Mouse (Mus musculus) heart, embryonic 10.5 days (tissue): ENCODE results near the gene Naaladl2. TPM values are rescaled to one million over a fixed set of nuclear protein-coding genes. Genes with fewer than 3 reads are reported as not detected.
"Not testable (repeated sequence)": the region's sequence is repeated elsewhere in the genome, so short reads cannot be mapped to it uniquely, and the experiment has no call there.

Experiments used
- DNase-seq: peaks from one replicate; pipeline ENCODE4 v3.0.0-alpha.2; 2017; ENCODE audit warnings: low spot score
- H3K27ac ChIP-seq: fragments of 300-500 bp; sonication (generic); 2 replicates; pipeline ENCODE4 v1.5.1; 2016; ENCODE audit warnings: mild to moderate bottlenecking
- H3K27me3 ChIP-seq: fragments of 300-500 bp; sonication (generic); 2 replicates; pipeline ENCODE4 v1.6.1; 2016; ENCODE audit warnings: mild to moderate bottlenecking; ENCODE audit not compliant: poor library complexity, insufficient read depth, severe bottlenecking
- H3K36me3 ChIP-seq: fragments of 300-500 bp; sonication (generic); 2 replicates; pipeline ENCODE4 v1.6.1; 2016; ENCODE audit warnings: mild to moderate bottlenecking, moderate library complexity
- H3K4me1 ChIP-seq: fragments of 300-500 bp; sonication (generic); 2 replicates; pipeline ENCODE4 v1.6.1; 2016; ENCODE audit warnings: mild to moderate bottlenecking
- H3K4me3 ChIP-seq: fragments of 300-500 bp; sonication (generic); 2 replicates; pipeline ENCODE4 v1.5.1; 2016; ENCODE audit warnings: mild to moderate bottlenecking, moderate library complexity
- H3K9me3 ChIP-seq: fragments of 300-500 bp; sonication (generic); 2 replicates; pipeline ENCODE4 v1.6.1; 2016; ENCODE audit warnings: mild to moderate bottlenecking, moderate library complexity
- WGBS: fragments of 180-500 bp; shearing (Covaris S2); methylation state at CpG from one replicate; pipeline ENCODE4 v1.1.7; 2016; 5-methylcytosine and 5-hydroxymethylcytosine counted together
- polyA plus RNA-seq: library from polyadenylated mRNA; unstranded; fragments of >200 nt; fragmentation: Nextera tagmentation; extraction: Ambion mirVana; gene quantifications from 2 replicates; pipeline ENCODE4 v1.2.1, GENCODE M21; 2016

Naaladl2 gene
- polyA plus RNA-seq, 1 experiment from 2014 or later = 1.8 TPM

DNA sequence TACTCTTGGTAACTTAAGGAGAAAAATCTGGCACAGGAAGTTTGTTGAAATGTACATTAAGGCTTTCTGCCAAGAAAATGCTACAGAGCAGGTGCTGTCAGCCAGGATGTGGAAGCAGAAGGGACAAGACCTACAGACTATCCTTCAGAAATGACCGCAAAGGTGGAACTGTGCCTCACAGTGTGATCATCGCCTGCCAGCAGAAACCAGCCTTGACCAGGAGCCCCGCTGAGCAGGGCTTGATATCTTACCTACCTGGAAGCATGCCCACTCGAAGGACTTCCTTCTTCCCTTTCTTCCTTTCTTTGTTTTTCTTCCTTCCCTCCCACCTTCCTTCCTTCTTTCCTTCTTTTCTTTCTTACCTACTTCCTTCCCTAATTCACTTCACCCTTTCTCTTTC is 69.8 kb downstream of the Naaladl2 start:
- Histone ChIP-seq H3K27ac (no peak overlapping the region), H3K4me1 (no peaks in the 10 kb centered on the region), H3K4me3 (no peak overlapping the region), H3K36me3 (no peaks in the 10 kb centered on the region), H3K9me3 (no peaks in the 10 kb centered on the region), H3K27me3 (no peaks in the 10 kb centered on the region)
- 66% methylated on average over 4 of the region's 4 CpGs for WGBS
- DNase-seq = no peak

- no peaks in the 10 kb centered on the region for H3K4me1 ChIP-seq
- no peaks in the 10 kb centered on the region for H3K27me3 ChIP-seq
- H3K27ac ChIP-seq = no peak overlapping the region
- no peak for DNase-seq
- H3K9me3 ChIP-seq = no peaks in the 10 kb centered on the region
- WGBS = 84% methylated on average over 6 of the region's 6 CpGs
- H3K4me3 ChIP-seq = no peak overlapping the region
- H3K36me3 ChIP-seq = no peaks in the 10 kb centered on the region
These were observed 70.2 kb downstream of the Naaladl2 start for GRCm38 (mm10) chr3:25073821-25074220.

- Histone ChIP-seq H3K36me3 (no peaks in the 10 kb centered on the region), H3K4me1 (no peaks in the 10 kb centered on the region), H3K27me3 (no peaks in the 10 kb centered on the region), H3K4me3 (no peak overlapping the region), H3K27ac (no peak overlapping the region), H3K9me3 (no peaks in the 10 kb centered on the region)
- DNase-seq = no peak
- WGBS = 82% methylated on average over 4 of the region's 4 CpGs
These were observed 80.8 kb downstream of the Naaladl2 start for GRCm38 (mm10) chr3:25063217-25063616.

DNA sequence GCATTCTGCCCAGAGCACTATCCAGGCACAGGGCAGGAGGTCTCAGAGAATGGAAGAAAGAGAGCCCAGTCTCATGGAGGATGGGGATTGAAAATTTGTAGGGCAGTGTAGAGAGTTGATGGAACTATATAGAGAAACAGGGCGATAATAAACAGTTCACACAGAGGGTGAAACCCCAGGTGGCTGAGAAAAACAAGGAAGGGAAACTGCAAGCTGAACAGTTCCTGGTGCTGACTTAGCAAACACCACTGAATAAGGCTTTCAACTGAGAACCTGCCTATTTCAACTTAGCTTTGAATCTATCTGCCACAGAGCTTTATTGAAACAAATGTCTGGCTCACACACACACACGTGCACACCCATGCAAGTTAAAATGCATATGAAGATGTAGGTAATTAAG is 91.1 kb downstream of the Naaladl2 start:
- Histone ChIP-seq H3K4me1 (no peaks in the 10 kb centered on the region), H3K9me3 (no peaks in the 10 kb centered on the region), H3K27ac (no peak overlapping the region), H3K27me3 (no peaks in the 10 kb centered on the region), H3K36me3 (no peaks in the 10 kb centered on the region), H3K4me3 (no peak overlapping the region)
- no peak for DNase-seq
- WGBS = 21% methylated on average over 2 of the region's 2 CpGs

- 48% methylated on average over 5 of the region's 5 CpGs for WGBS
- DNase-seq = no peak
- Histone ChIP-seq H3K4me3 (no peak overlapping the region), H3K36me3 (no peaks in the 10 kb centered on the region), H3K27me3 (no peaks in the 10 kb centered on the region), H3K9me3 (no peaks in the 10 kb centered on the region), H3K27ac (no peak overlapping the region), H3K4me1 (no peaks in the 10 kb centered on the region)
These were observed 124.1 kb downstream of the Naaladl2 start for GRCm38 (mm10) chr3:25019972-25020371.

- Histone ChIP-seq H3K4me1 (no peaks in the 10 kb centered on the region), H3K9me3 (no peaks in the 10 kb centered on the region), H3K4me3 (no peak overlapping the region), H3K27ac (no peak overlapping the region), H3K36me3 (no peaks in the 10 kb centered on the region), H3K27me3 (no peaks in the 10 kb centered on the region)
- 85% methylated on average over 1 of the region's 1 CpGs for WGBS
- no peak for DNase-seq
These were observed 133.3 kb downstream of the Naaladl2 start for GRCm38 (mm10) chr3:25010751-25011150.

- not testable (repeated sequence) for H3K4me1 ChIP-seq, H3K4me3 ChIP-seq, H3K36me3 ChIP-seq, DNase-seq, H3K27ac ChIP-seq, H3K27me3 ChIP-seq, H3K9me3 ChIP-seq
- WGBS = 67% methylated on average over 2 of the region's 2 CpGs
These were observed 137.3 kb downstream of the Naaladl2 start for GRCm38 (mm10) chr3:25006802-25007201.

DNA sequence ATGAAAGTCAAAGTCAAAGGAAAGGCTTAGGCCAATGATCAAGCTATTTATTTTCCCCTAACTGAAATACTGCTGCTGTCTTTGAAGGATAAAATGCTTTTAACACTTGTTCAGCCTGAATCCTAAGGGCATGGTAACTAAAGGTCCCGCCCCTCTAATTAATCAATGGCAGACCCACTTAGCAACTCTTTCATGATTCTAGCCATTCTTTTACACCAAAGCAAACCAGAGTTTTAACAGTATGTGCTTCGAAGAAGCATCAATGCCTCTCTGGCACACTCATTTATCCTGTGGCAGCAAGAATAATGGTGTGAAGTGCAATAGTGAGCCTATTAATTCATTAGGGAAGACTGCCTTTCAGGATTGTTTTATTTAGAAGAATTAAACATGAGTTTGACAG is 151.5 kb downstream of the Naaladl2 start:
- Histone ChIP-seq H3K4me1 (no peaks in the 10 kb centered on the region), H3K27me3 (no peaks in the 10 kb centered on the region), H3K9me3 (no peaks in the 10 kb centered on the region), H3K36me3 (no peaks in the 10 kb centered on the region), H3K27ac (no peak overlapping the region), H3K4me3 (no peak overlapping the region)
- WGBS = 69% methylated on average over 2 of the region's 2 CpGs
- no peak for DNase-seq

GRCm38 (mm10) chr3:24992078-24992477 is 152.0 kb downstream of the Naaladl2 start:
- Histone ChIP-seq H3K4me3 (no peak overlapping the region), H3K9me3 (no peaks in the 10 kb centered on the region), H3K36me3 (no peaks in the 10 kb centered on the region), H3K4me1 (no peaks in the 10 kb centered on the region), H3K27ac (no peak overlapping the region), H3K27me3 (no peaks in the 10 kb centered on the region)
- 80% methylated on average over 3 of the region's 3 CpGs for WGBS
- DNase-seq = no peak

GRCm38 (mm10) chr3:24982111-24982510 is 161.9 kb downstream of the Naaladl2 start:
- Histone ChIP-seq H3K4me1 (no peaks in the 10 kb centered on the region), H3K9me3 (no peaks in the 10 kb centered on the region), H3K27me3 (no peaks in the 10 kb centered on the region), H3K4me3 (no peak overlapping the region), H3K27ac (no peak overlapping the region), H3K36me3 (no peaks in the 10 kb centered on the region)
- WGBS = 51% methylated on average over 4 of the region's 4 CpGs
- DNase-seq = no peak

DNA sequence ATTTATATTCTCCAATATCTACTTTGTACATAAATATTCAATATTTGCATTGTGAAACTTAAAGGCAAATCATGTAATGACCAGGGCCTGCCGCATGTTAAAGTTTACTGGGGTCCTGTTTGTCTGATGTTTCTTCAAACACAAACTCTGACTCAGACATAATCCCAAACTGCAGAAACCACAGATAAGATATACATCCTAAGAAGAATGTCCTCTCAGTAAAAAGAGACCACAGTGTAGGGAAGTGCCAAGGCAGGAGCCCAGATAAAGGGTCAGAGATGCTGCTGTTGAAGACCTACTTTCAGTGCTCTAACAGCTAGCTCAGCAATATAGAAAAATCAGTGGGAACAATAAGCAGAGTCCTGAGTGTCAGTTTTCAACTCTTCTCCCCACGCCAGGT is 201.9 kb downstream of the Naaladl2 start:
- Histone ChIP-seq H3K4me1 (no peaks in the 10 kb centered on the region), H3K4me3 (no peak overlapping the region), H3K27me3 (no peaks in the 10 kb centered on the region), H3K9me3 (no peaks in the 10 kb centered on the region), H3K36me3 (no peaks in the 10 kb centered on the region), H3K27ac (no peak overlapping the region)
- 87% methylated on average over 2 of the region's 2 CpGs for WGBS
- DNase-seq = no peak

DNA sequence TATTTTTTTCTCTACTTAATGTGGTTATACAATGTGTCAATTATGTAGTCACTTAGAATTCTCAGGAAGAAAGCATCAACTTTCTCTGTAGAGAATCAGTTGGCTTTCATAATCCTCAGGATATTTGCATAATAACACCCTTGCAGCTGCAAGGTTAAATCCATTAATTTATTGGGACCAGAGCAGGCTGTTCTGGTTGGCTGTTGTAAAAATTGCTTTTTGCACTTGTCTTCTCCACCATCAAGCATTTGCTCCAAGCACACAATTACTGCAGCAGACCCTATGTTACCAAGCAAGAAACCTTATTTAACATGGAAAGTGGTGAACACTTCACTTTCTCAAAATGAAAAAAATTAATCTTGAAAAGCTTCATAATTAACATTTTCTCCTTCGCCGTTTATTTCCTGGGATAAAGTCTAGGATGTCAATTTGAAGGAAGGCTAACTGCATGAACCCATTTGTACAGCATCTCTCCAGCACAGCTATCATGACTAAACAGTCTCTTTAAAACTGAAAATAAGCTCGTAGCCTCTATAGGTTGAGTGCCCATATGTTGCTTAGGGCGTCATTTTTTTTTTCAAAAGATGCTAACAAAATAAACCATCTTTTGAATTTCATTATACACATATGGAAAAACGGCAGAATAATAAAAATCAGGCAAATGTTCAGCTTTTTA is 205.4 kb downstream of the Naaladl2 start:
- Histone ChIP-seq H3K4me1 (no peaks in the 10 kb centered on the region), H3K9me3 (no peaks in the 10 kb centered on the region), H3K27ac (no peak overlapping the region), H3K36me3 (no peaks in the 10 kb centered on the region), H3K4me3 (no peak overlapping the region), H3K27me3 (no peaks in the 10 kb centered on the region)
- no peak for DNase-seq
- WGBS = 80% methylated on average over 5 of the region's 5 CpGs

GRCm38 (mm10) chr3:24921811-24922210 is 222.2 kb downstream of the Naaladl2 start:
- Histone ChIP-seq H3K36me3 (no peaks in the 10 kb centered on the region), H3K4me3 (no peak overlapping the region), H3K9me3 (no peaks in the 10 kb centered on the region), H3K4me1 (peaks cover 3% of the 10 kb centered on the region; the same call in 1 of the 2 replicates), H3K27ac (no peak overlapping the region), H3K27me3 (no peaks in the 10 kb centered on the region)
- 49% methylated on average over 2 of the region's 2 CpGs for WGBS
- no peak for DNase-seq

GRCm38 (mm10) chr3:24921401-24921800 is 222.7 kb downstream of the Naaladl2 start:
- Histone ChIP-seq H3K36me3 (no peaks in the 10 kb centered on the region), H3K4me3 (no peak overlapping the region), H3K27me3 (no peaks in the 10 kb centered on the region), H3K4me1 (peaks cover 3% of the 10 kb centered on the region; the same call in 1 of the 2 replicates), H3K9me3 (no peaks in the 10 kb centered on the region), H3K27ac (no peak overlapping the region)
- WGBS = 34% methylated on average over 6 of the region's 6 CpGs
- DNase-seq = no peak
